Mouse (Mus musculus) liver, embryonic 15.5 days (tissue): ENCODE data around the gene Itgb4. TPM values are rescaled to one million over a fixed set of nuclear protein-coding genes. Genes with fewer than 3 reads are reported as not detected.

ENCODE experiments used
- ATAC-seq: fragments of 200-750 bp; cut with Nextera tagmentation; 2 replicates; pipeline ENCODE4 v1.8.0; 2017; ENCODE audit warnings: moderate number of reproducible peaks, mild to moderate bottlenecking, moderate library complexity; ENCODE audit not compliant: insufficient read depth
- H3K27ac ChIP-seq: fragments of 300-500 bp; sonication (generic); replicated peaks from 2 replicates; pipeline ENCODE4 v1.5.1; 2015; ENCODE audit warnings: mild to moderate bottlenecking, inconsistent platforms
- H3K27me3 ChIP-seq: fragments of 300-500 bp; sonication (generic); 2 replicates; pipeline ENCODE4 v1.6.1; 2015; ENCODE audit warnings: mild to moderate bottlenecking, inconsistent platforms
- H3K36me3 ChIP-seq: fragments of 300-500 bp; sonication (generic); replicated peaks from 2 replicates; pipeline ENCODE4 v1.6.1; 2015; ENCODE audit warnings: moderate library complexity, mild to moderate bottlenecking, inconsistent platforms
- H3K4me1 ChIP-seq: fragments of 300-500 bp; sonication (generic); replicated peaks from 2 replicates; pipeline ENCODE4 v1.6.1; 2015; ENCODE audit warnings: inconsistent platforms
- H3K4me2 ChIP-seq: fragments of 300-500 bp; sonication (generic); 2 replicates; pipeline ENCODE4 v1.6.1; 2015; ENCODE audit warnings: moderate library complexity, mild to moderate bottlenecking, inconsistent platforms
- H3K4me3 ChIP-seq: fragments of 300-500 bp; sonication (generic); replicated peaks from 2 replicates; pipeline ENCODE4 v1.5.1; 2015; ENCODE audit warnings: mild to moderate bottlenecking, inconsistent platforms
- H3K9ac ChIP-seq: fragments of 300-500 bp; sonication (generic); 2 replicates; pipeline ENCODE4 v1.6.1; 2015; ENCODE audit warnings: moderate library complexity, mild to moderate bottlenecking, inconsistent platforms
- H3K9me3 ChIP-seq: fragments of 300-500 bp; sonication (generic); replicated peaks from 2 replicates; pipeline ENCODE4 v1.6.1; 2016; ENCODE audit warnings: inconsistent platforms
- WGBS: fragments of 180-500 bp; shearing (Covaris S2); methylation state at CpG from one replicate; pipeline ENCODE4 v1.1.7; 2015; ENCODE audit warnings: mixed read lengths; ENCODE audit not compliant: insufficient replicate concordance; 5-methylcytosine and 5-hydroxymethylcytosine counted together
- polyA plus RNA-seq: library from polyadenylated mRNA; unstranded; fragments of >200 nt; fragmentation: Nextera tagmentation; extraction: Ambion mirVana; gene quantifications from 2 replicates; pipeline ENCODE4 v1.2.1, GENCODE M21; 2015

The Itgb4 gene
- polyA plus RNA-seq, 1 experiment from 2014 or later = 0.18 TPM

- Histone ChIP-seq H3K4me2 (no peak overlapping the region), H3K27ac (no peak overlapping the region), H3K4me1 (peaks cover 16% of the 10 kb centered on the region), H3K9me3 (no peaks in the 10 kb centered on the region), H3K36me3 (peaks cover 10% of the 10 kb centered on the region), H3K4me3 (no peak overlapping the region), H3K27me3 (peaks cover 39% of the 10 kb centered on the region), H3K9ac (no peak overlapping the region)
- ATAC-seq = no peak
- WGBS = 63% methylated on average over 6 of the region's 6 CpGs
These were observed 3.5 kb upstream of the Itgb4 start for GRCm38 (mm10) chr11:115971016-115971415.

DNA sequence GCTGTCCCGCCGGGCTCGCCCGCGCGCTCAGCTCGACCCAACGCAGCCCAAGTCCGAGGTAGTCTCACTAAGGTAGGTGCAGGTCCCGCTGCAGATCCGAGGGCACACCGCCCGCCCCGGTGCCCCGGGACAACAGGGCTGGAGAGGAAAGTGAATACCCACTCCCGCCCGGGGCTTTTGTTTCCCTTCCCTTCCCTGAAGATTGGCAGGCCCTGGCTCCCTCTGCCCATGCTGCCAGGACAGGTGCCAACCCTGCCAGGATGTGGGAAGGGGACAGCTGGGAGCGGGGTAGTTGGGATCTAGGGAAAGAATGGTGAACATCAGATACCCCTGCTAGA is 543 bp downstream of the Itgb4 start:
- H3K4me1 ChIP-seq = peaks cover 14% of the 10 kb centered on the region

GRCm38 (mm10) chr11:115975544-115975943 is 1.0 kb downstream of the Itgb4 start:
- Histone ChIP-seq H3K4me1 (peaks cover 12% of the 10 kb centered on the region), H3K36me3 (no peaks in the 10 kb centered on the region), H3K9ac (no peak overlapping the region), H3K4me3 (no peak overlapping the region), H3K9me3 (no peaks in the 10 kb centered on the region), H3K27ac (no peak overlapping the region), H3K27me3 (peaks cover 71% of the 10 kb centered on the region), H3K4me2 (no peak overlapping the region)
- WGBS = 36% methylated on average over 12 of the region's 12 CpGs
- no peak for ATAC-seq

More for the DNA sequence above, 543 bp downstream of the Itgb4 start:
- no peak overlapping the region for H3K9ac ChIP-seq
- WGBS = 3% methylated on average over 18 of the region's 18 CpGs
- ATAC-seq = no peak
- no peak overlapping the region for H3K27ac ChIP-seq
- peaks cover 71% of the 10 kb centered on the region for H3K27me3 ChIP-seq
- H3K4me3 ChIP-seq = peak overlapping the region; percentile 47
- H3K4me2 ChIP-seq = peak overlapping the region; percentile 65
- H3K9me3 ChIP-seq = no peaks in the 10 kb centered on the region
- H3K36me3 ChIP-seq = no peaks in the 10 kb centered on the region

- Histone ChIP-seq H3K9ac (no peak overlapping the region), H3K4me3 (no peak overlapping the region), H3K4me1 (no peaks in the 10 kb centered on the region), H3K27ac (no peak overlapping the region), H3K9me3 (no peaks in the 10 kb centered on the region), H3K27me3 (peaks cover 35% of the 10 kb centered on the region), H3K36me3 (no peaks in the 10 kb centered on the region), H3K4me2 (no peak overlapping the region)
- ATAC-seq = no peak
- 84% methylated on average over 15 of the region's 15 CpGs for WGBS
These were observed 8.0 kb downstream of the Itgb4 start for GRCm38 (mm10) chr11:115982472-115982871.

- H3K9ac ChIP-seq = no peak overlapping the region
- H3K27ac ChIP-seq = no peak overlapping the region
- H3K4me1 ChIP-seq = no peaks in the 10 kb centered on the region
- H3K4me2 ChIP-seq = no peak overlapping the region
- peaks cover 27% of the 10 kb centered on the region for H3K27me3 ChIP-seq
- H3K4me3 ChIP-seq = no peak overlapping the region
- ATAC-seq = no peak
- H3K36me3 ChIP-seq = no peaks in the 10 kb centered on the region
- WGBS = 74% methylated on average over 8 of the region's 8 CpGs
- H3K9me3 ChIP-seq = no peaks in the 10 kb centered on the region
These were observed 8.8 kb downstream of the Itgb4 start for GRCm38 (mm10) chr11:115983291-115983690.

DNA sequence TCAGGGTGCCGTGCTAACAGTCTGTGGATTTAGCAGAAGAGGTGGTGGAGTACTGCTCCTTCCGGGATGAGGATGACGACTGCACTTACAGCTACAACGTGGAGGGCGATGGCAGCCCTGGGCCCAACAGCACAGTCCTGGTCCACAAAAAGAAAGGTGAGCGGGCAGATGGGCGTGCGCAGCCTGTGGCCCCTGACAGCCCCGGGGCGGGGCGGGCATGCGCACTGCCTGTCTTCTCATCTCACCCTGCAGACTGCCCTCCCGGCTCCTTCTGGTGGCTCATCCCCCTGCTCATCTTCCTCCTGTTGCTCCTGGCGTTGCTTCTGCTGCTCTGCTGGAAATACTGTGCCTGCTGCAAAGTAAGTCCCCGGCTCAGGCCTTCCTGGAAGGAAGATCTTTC is 15.2 kb downstream of the Itgb4 start:
- Histone ChIP-seq H3K27me3 (peaks cover 26% of the 10 kb centered on the region), H3K4me3 (peak overlapping the region; percentile 33), H3K27ac (no peak overlapping the region), H3K4me1 (peaks cover 4% of the 10 kb centered on the region), H3K9ac (no peak overlapping the region), H3K9me3 (no peaks in the 10 kb centered on the region), H3K36me3 (no peaks in the 10 kb centered on the region), H3K4me2 (peak overlapping the region; percentile 46)
- WGBS = 35% methylated on average over 15 of the region's 15 CpGs
- ATAC-seq = no peak

- H3K9me3 ChIP-seq = no peaks in the 10 kb centered on the region
- H3K4me1 ChIP-seq = peaks cover 4% of the 10 kb centered on the region
- 47% methylated on average over 4 of the region's 4 CpGs for WGBS
These were observed 17.6 kb downstream of the Itgb4 start for GRCm38 (mm10) chr11:115992098-115992497.

GRCm38 (mm10) chr11:115995256-115995655 is 20.7 kb downstream of the Itgb4 start:
- no peak for ATAC-seq
- Histone ChIP-seq H3K36me3 (no peaks in the 10 kb centered on the region), H3K4me2 (no peak overlapping the region), H3K27ac (no peak overlapping the region), H3K27me3 (peaks cover 23% of the 10 kb centered on the region), H3K4me1 (peaks cover 5% of the 10 kb centered on the region; the same call in 1 of the 2 replicates), H3K9me3 (no peaks in the 10 kb centered on the region), H3K9ac (no peak overlapping the region), H3K4me3 (no peak overlapping the region)
- 73% methylated on average over 3 of the region's 3 CpGs for WGBS

More at GRCm38 (mm10) chr11:115992098-115992497, 17.6 kb downstream of the Itgb4 start:
- no peak overlapping the region for H3K4me3 ChIP-seq
- H3K27me3 ChIP-seq = peaks cover 18% of the 10 kb centered on the region
- no peaks in the 10 kb centered on the region for H3K36me3 ChIP-seq
- no peak overlapping the region for H3K9ac ChIP-seq
- no peak overlapping the region for H3K4me2 ChIP-seq
- ATAC-seq = no peak
- no peak overlapping the region for H3K27ac ChIP-seq

GRCm38 (mm10) chr11:115997047-115997446 is 22.5 kb downstream of the Itgb4 start:
- Histone ChIP-seq H3K4me2 (no peak overlapping the region), H3K4me1 (peaks cover 5% of the 10 kb centered on the region; the same call in 1 of the 2 replicates), H3K27me3 (peaks cover 31% of the 10 kb centered on the region), H3K9ac (no peak overlapping the region), H3K4me3 (no peak overlapping the region), H3K27ac (no peak overlapping the region), H3K36me3 (no peaks in the 10 kb centered on the region), H3K9me3 (no peaks in the 10 kb centered on the region)
- ATAC-seq = no peak
- WGBS = 67% methylated on average over 4 of the region's 4 CpGs

GRCm38 (mm10) chr11:115997662-115998061 is 23.2 kb downstream of the Itgb4 start:
- no peaks in the 10 kb centered on the region for H3K36me3 ChIP-seq
- peaks cover 5% of the 10 kb centered on the region; the same call in 1 of the 2 replicates for H3K4me1 ChIP-seq
- H3K4me2 ChIP-seq = no peak overlapping the region
- H3K4me3 ChIP-seq = no peak overlapping the region
- H3K9me3 ChIP-seq = no peaks in the 10 kb centered on the region
- peaks cover 28% of the 10 kb centered on the region for H3K27me3 ChIP-seq
- WGBS = 66% methylated on average over 5 of the region's 5 CpGs
- no peak overlapping the region for H3K9ac ChIP-seq
- ATAC-seq = no peak
- H3K27ac ChIP-seq = no peak overlapping the region

- Histone ChIP-seq H3K27me3 (peaks cover 19% of the 10 kb centered on the region), H3K4me1 (peaks cover 14% of the 10 kb centered on the region), H3K27ac (no peak overlapping the region), H3K4me3 (no peak overlapping the region), H3K9ac (no peak overlapping the region), H3K36me3 (no peaks in the 10 kb centered on the region), H3K9me3 (no peaks in the 10 kb centered on the region), H3K4me2 (no peak overlapping the region)
- ATAC-seq = no peak
- WGBS = 20% methylated on average over 7 of the region's 7 CpGs
These were observed 24.5 kb downstream of the Itgb4 start for GRCm38 (mm10) chr11:115999027-115999426.

DNA sequence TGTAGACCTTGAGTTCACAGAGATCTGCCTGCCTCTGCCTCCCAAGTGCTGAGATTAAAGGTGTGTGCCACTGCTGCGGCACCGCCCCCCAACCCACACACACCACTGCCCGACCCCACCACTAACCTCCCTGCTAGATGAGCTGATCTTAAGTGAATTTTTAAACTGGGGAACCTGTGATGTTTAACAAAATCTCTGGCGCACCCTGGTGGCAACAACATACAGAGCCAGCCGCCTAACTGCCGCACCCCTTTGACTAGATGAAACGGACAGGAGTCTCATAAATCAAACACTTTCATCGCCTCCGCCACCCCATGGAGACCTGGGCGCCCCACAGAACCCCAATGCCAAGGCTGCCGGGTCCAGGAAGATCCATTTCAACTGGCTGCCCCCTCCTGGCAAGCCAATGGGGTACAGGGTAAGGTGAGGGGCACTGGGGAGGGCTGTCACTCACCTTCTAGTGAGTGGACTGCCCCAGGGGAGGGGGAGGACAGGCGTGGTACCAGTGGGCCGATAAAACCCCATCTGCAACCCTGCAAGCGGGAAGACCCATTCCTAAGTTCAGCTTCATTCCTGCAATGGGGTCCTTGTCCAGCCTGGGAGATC is 25.1 kb downstream of the Itgb4 start:
- peaks cover 20% of the 10 kb centered on the region for H3K4me1 ChIP-seq
- WGBS = 7% methylated on average over 14 of the region's 14 CpGs
- H3K27me3 ChIP-seq = peaks cover 19% of the 10 kb centered on the region
- H3K4me2 ChIP-seq = no peak overlapping the region
- H3K4me3 ChIP-seq = no peak overlapping the region
- H3K9me3 ChIP-seq = no peaks in the 10 kb centered on the region
- no peak overlapping the region for H3K9ac ChIP-seq
- no peak overlapping the region for H3K27ac ChIP-seq
- H3K36me3 ChIP-seq = no peaks in the 10 kb centered on the region
- no peak for ATAC-seq
